Mouse (Mus musculus) heart, postnatal 10 days (tissue): ENCODE measurements around the gene Zbtb12. TPM values are rescaled to one million over a fixed set of nuclear protein-coding genes. Genes with fewer than 3 reads are reported as not detected.

Source experiments
- DNase-seq, 2 experiments: peaks; one replicate each; pipeline ENCODE4 v3.0.0; 2021
- intact Hi-C: fragments of 180-260 bp; cut with DNase I; formaldehyde crosslinking; loops from one replicate; pipeline ENCODE4 v1.15.1; 2025
- microRNA-seq, 2 experiments: library from miRNA; unstranded; fragments of <30 nt; microRNA quantifications; one replicate each; pipeline ENCODE4 v1.2.0; 2022
- total RNA-seq, 2 experiments: library from RNA; stranded (reverse); gene quantifications; 2 replicates each; pipeline ENCODE4 v1.2.3; 2021

Gene Zbtb12
- total RNA-seq, 2 experiments from 2014 or later: 5.5 to 9.3 TPM

- peak in 1 of 2 experiments; percentile 30 for DNase-seq
- intact Hi-C loops: loop anchor here (5.0 kb wide), 2 partner anchors 293 to 788 kb away; partner anchors contain the start of gene Fkbpl
These were observed 55.5 kb downstream of the Zbtb12 start for GRCm38 (mm10) chr17:34934830-34935229.

GRCm38 (mm10) chr17:34937960-34938505 is 58.8 kb downstream of the Zbtb12 start:
- no peak for DNase-seq
- intact Hi-C loops: loop anchor here (5.0 kb wide), 1 partner anchor 791 kb away; no protein-coding TSS in a partner anchor

- DNase-seq: peak; percentile 52 to 57
These were observed 62.2 kb downstream of the Zbtb12 start for GRCm38 (mm10) chr17:34941344-34942041.

DNA sequence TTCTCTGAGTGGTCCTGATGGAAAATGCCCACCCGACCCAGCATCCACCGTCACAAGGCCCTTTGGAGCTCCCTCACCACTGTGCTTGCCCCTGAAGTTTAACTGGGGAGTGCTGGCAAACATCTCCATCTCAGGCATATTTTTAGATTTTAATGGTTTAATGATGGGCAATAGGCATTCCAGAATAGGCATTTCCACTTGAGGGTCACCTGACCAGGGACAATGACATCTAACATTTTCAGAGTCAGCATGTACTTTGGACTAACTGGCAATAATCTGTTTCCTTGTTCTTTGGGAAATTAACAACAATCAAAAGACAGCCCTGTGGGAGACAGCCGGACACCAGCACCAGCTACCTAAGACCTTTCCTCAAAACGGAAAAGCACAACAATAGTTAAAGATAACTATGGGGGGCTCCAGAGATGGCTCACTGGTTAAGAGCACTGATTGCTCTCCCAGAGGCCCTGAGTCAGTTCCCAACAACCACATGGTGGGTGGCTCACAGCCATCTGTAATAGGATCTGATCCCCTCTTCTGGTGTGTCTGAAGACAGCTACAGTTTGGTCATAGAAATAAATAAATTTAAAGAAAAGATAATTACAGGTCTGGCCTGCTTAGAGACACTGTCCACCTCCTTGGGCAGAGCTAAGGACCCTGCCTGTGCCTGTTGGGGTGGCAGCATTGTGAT is 64.0 kb downstream of the Zbtb12 start:
- intact Hi-C loops: no loop called here
- DNase-seq: no peak

More at GRCm38 (mm10) chr17:34941344-34942041, 62.2 kb downstream of the Zbtb12 start:
- intact Hi-C loops: no loop called here

DNA sequence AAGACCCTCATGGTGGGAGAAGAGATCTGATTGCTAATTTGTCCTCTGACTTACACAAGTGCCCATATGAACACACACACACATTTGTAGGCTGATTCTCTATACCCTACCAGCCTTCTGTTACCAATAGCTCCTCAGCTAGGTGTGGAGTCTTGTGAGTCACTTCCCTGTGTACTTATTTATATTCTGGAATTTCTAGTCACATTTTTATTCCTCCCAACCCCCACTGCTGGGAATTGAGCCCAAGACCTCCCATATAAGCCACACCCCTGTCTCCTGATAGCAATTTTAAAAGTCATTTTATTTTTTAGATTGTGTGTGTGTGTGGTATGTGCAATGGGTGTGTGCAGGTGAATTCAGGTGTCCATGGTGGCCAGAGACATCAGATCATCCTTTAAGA is 65.1 kb downstream of the Zbtb12 start:
- intact Hi-C loops: no loop called here
- DNase-seq: no peak

Small RNAs within 50 kb of the gene (microRNA-seq; reads per million reads assigned to microRNA genes)
- 0 reads per million in 2 experiments for gene Mir6970
- gene Mir6971: 2.1 reads per million in 2 experiments
- 0 reads per million in 2 experiments for gene Mir6972

Other genes with a start within 250 kb of the Zbtb12 start
- gene Prrt1, start 249.9 kb upstream of the Zbtb12 start, total RNA-seq: 1 to 10 TPM in 1 of 2 experiments, under 1 TPM in 1; 0.89 to 1.2 TPM
- gene Fkbpl, start 234.7 kb upstream of the Zbtb12 start, total RNA-seq: 1 to 10 TPM; 8.5 to 9.9 TPM
- 10 to 100 TPM; 19.0 to 19.3 TPM for gene Atf6b, start 232.3 kb upstream of the Zbtb12 start, total RNA-seq
- 10 to 100 TPM; 63.9 to 66.5 TPM for gene Tnxb, start 208.9 kb upstream of the Zbtb12 start, total RNA-seq
- gene C4b, start 135.6 kb upstream of the Zbtb12 start, total RNA-seq: 10 to 100 TPM; 15.8 to 19.5 TPM
- gene Cyp21a1, start 74.9 kb upstream of the Zbtb12 start, total RNA-seq: not detected
- gene Stk19, start 42.5 kb upstream of the Zbtb12 start, total RNA-seq: 10 to 100 TPM; 12.5 to 13.5 TPM
- gene Dxo, start 42.5 kb upstream of the Zbtb12 start, total RNA-seq: 10 to 100 TPM; 16.9 to 20.5 TPM
- 10 to 100 TPM; 27.6 to 29.3 TPM for gene Skiv2l, start 29.3 kb upstream of the Zbtb12 start, total RNA-seq
- gene Nelfe, start 29.1 kb upstream of the Zbtb12 start, total RNA-seq: 10 to 100 TPM; 21.0 to 21.3 TPM
- gene Cfb, start 17.0 kb upstream of the Zbtb12 start, total RNA-seq: 1 to 10 TPM; 3.5 to 7.0 TPM
- gene Gm20547, start 2.6 kb downstream of the Zbtb12 start, total RNA-seq: not detected
- gene C2, start 18.8 kb downstream of the Zbtb12 start, total RNA-seq: 1 to 10 TPM; 3.1 to 5.6 TPM
- gene Ehmt2, start 19.0 kb downstream of the Zbtb12 start, total RNA-seq: 10 to 100 TPM; 52.4 to 58.2 TPM
- gene Slc44a4, start 35.0 kb downstream of the Zbtb12 start, total RNA-seq: not detected
- gene Neu1, start 51.8 kb downstream of the Zbtb12 start, total RNA-seq: 10 to 100 TPM; 12.2 to 12.6 TPM
- gene Hspa1b, start 79.8 kb downstream of the Zbtb12 start, total RNA-seq: 1 to 10 TPM; 3.9 to 4.5 TPM
- not detected for gene Gm20481, start 90.4 kb downstream of the Zbtb12 start, total RNA-seq
- 1 to 10 TPM; 2.6 TPM for gene Hspa1a, start 92.7 kb downstream of the Zbtb12 start, total RNA-seq
- gene Hspa1l, start 93.2 kb downstream of the Zbtb12 start, total RNA-seq: 1 to 10 TPM; 4.0 to 4.1 TPM
- gene Lsm2, start 102.4 kb downstream of the Zbtb12 start, total RNA-seq: 10 to 100 TPM; 28.8 to 31.7 TPM
- gene Vars, start 121.5 kb downstream of the Zbtb12 start, total RNA-seq: 10 to 100 TPM; 34.5 to 35.6 TPM
- 1 to 10 TPM; 3.3 to 3.8 TPM for gene Vwa7, start 137.1 kb downstream of the Zbtb12 start, total RNA-seq
- gene Sapcd1, start 148.5 kb downstream of the Zbtb12 start, total RNA-seq: under 1 TPM in 1 of 2 experiments, not detected in 1; 0.38 TPM
- 1 to 10 TPM; 2.0 TPM for gene Msh5, start 167.3 kb downstream of the Zbtb12 start, total RNA-seq
- 100 to 1,000 TPM; 115 to 118 TPM for gene Clic1, start 170.5 kb downstream of the Zbtb12 start, total RNA-seq
- 10 to 100 TPM; 84.5 to 86.1 TPM for gene Ddah2, start 179.6 kb downstream of the Zbtb12 start, total RNA-seq
- gene Ly6g6c, start 185.9 kb downstream of the Zbtb12 start, total RNA-seq: not detected
- gene Mpig6b, start 186.7 kb downstream of the Zbtb12 start, total RNA-seq: under 1 TPM; 0.55 to 0.77 TPM
- gene Ly6g6e, start 197.4 kb downstream of the Zbtb12 start, total RNA-seq: under 1 TPM; 0.24 to 0.37 TPM
- gene Ly6g6d, start 198.6 kb downstream of the Zbtb12 start, total RNA-seq: 1 to 10 TPM; 1.1 to 1.2 TPM
- not detected for gene Ly6g6f, start 206.1 kb downstream of the Zbtb12 start, total RNA-seq
- gene Abhd16a, start 209.8 kb downstream of the Zbtb12 start, total RNA-seq: 10 to 100 TPM; 51.0 to 55.7 TPM
- gene Ly6g5c, start 228.8 kb downstream of the Zbtb12 start, total RNA-seq: not detected
- under 1 TPM in 1 of 2 experiments, not detected in 1; 0.67 TPM for gene Ly6g5b, start 235.9 kb downstream of the Zbtb12 start, total RNA-seq
- gene Gpank1, start 242.0 kb downstream of the Zbtb12 start, total RNA-seq: 1 to 10 TPM; 6.6 to 8.3 TPM
- gene Csnk2b, start 242.6 kb downstream of the Zbtb12 start, total RNA-seq: 100 to 1,000 TPM; 183 to 187 TPM
- 10 to 100 TPM; 28.5 to 32.4 TPM for gene D17H6S53E, start 246.9 kb downstream of the Zbtb12 start, total RNA-seq